Mouse (Mus musculus) brown adipose tissue, adult 24 weeks (tissue): ENCODE measurements around the gene Ostf1. TPM values are rescaled to one million over a fixed set of nuclear protein-coding genes. Genes with fewer than 3 reads are reported as not detected.

Experiments
- H3K27ac ChIP-seq: fragments of 200-500 bp; replicated peaks from 2 replicates; pipeline ENCODE4 v1.5.1; 2012; ENCODE audit warnings: low read depth, mild to moderate bottlenecking, low read length
- H3K4me1 ChIP-seq: fragments of 200-500 bp; 2 replicates; pipeline ENCODE4 v1.6.1; 2012; ENCODE audit warnings: low read length, mixed read lengths; ENCODE audit not compliant: control insufficient read depth, insufficient read depth, insufficient read length
- H3K4me3 ChIP-seq: fragments of 200-500 bp; 2 replicates; pipeline ENCODE4 v1.5.1; 2012; ENCODE audit warnings: low read depth, mild to moderate bottlenecking, low read length, moderate library complexity; ENCODE audit not compliant: insufficient read depth
- polyA plus RNA-seq: library from polyadenylated mRNA; stranded (reverse); fragments of >200 nt; gene quantifications from 2 replicates; pipeline ENCODE4 v1.2.4, GENCODE M21; 2012; ENCODE audit not compliant: missing spikeins, insufficient read depth, insufficient read length

Gene Ostf1
- polyA plus RNA-seq, 1 experiment = 92.4 TPM

DNA sequence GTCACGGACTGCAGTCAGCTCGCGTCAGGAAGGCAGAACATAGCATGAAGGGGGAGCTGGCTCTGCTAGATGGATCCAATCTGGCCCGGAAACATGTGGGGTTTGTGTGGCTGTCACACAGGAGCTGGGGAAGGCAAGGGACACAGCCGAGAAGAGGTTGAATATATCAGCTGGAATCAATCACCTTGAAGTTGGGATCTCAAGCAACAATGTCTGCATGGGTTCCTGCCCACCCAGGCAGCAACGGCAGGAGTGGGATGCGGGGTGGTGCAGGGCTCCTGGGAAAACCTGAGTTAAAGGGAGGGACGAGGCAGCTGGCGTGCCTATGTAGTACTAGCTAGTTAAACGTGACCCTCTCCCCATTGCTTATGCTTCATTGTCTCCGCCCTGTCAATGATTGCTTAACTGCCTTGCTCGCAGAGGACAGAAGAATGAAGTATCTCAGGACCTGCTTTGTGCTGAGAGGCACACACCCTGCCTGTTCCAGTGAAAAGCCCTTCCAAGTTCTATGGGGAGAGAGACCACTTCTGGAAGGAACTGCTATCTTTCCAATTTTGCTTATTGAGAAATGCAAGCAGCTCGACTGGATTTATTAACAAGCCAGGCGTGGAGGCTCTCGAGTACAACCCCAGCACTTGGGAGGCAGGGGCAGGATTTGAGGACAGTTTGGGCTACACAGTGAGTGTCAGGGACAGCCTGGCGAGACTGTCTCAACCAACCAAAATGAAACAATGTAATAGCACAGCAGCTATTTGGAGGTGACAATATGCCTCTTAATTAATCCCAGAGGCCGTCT lies 53.2 kb downstream of the Ostf1 start:
- Histone ChIP-seq H3K4me3 (peak overlapping the region; percentile 23), H3K27ac (no peak overlapping the region), H3K4me1 (0 out of 2 replicates have a peak, but pooled peaks cover 3% of the 10 kb centered on the region)

DNA sequence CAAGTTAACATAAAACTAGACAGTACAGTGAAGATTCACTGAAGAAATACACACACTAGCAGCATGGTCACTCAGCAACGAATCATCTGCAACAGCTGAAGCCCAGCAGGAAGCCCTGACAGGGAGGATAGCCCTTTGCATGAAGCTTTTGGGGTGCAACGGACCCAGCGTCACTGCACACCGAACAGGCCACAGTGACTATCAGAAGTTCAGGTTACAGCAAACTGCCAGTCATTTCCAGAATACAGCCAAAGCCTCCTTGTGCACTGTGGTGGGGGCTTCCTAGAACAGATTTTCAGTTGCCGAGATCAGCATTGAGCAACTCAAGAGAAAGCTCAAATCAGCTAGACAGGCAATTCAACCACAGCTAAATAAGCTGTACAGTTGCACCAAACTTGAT lies 54.3 kb downstream of the Ostf1 start:
- Histone ChIP-seq H3K4me3 (no peak overlapping the region), H3K4me1 (no peaks in the 10 kb centered on the region), H3K27ac (no peak overlapping the region)

- Histone ChIP-seq H3K27ac (no peak overlapping the region), H3K4me1 (no peaks in the 10 kb centered on the region)
Measured at GRCm38 (mm10) chr19:18575891-18576290, 55.7 kb downstream of the Ostf1 start.

GRCm38 (mm10) chr19:18573907-18574306 lies 57.7 kb downstream of the Ostf1 start:
- Histone ChIP-seq H3K4me1 (no peaks in the 10 kb centered on the region), H3K4me3 (no peak overlapping the region), H3K27ac (no peak overlapping the region)

More at GRCm38 (mm10) chr19:18575891-18576290, 55.7 kb downstream of the Ostf1 start:
- H3K4me3 ChIP-seq = no peak overlapping the region

GRCm38 (mm10) chr19:18573443-18573842 lies 58.2 kb downstream of the Ostf1 start:
- no peaks in the 10 kb centered on the region for H3K4me1 ChIP-seq
- no peak overlapping the region for H3K27ac ChIP-seq

GRCm38 (mm10) chr19:18569496-18569895 lies 62.1 kb downstream of the Ostf1 start:
- H3K4me1 ChIP-seq = no peaks in the 10 kb centered on the region
- no peak overlapping the region; the same call in 1 of the 2 replicates for H3K27ac ChIP-seq
- H3K4me3 ChIP-seq = no peak overlapping the region

More at GRCm38 (mm10) chr19:18573443-18573842, 58.2 kb downstream of the Ostf1 start:
- no peak overlapping the region for H3K4me3 ChIP-seq

GRCm38 (mm10) chr19:18568828-18569430 lies 62.7 kb downstream of the Ostf1 start:
- Histone ChIP-seq H3K4me1 (no peaks in the 10 kb centered on the region), H3K27ac (peak overlapping the region; percentile 59), H3K4me3 (no peak overlapping the region)

DNA sequence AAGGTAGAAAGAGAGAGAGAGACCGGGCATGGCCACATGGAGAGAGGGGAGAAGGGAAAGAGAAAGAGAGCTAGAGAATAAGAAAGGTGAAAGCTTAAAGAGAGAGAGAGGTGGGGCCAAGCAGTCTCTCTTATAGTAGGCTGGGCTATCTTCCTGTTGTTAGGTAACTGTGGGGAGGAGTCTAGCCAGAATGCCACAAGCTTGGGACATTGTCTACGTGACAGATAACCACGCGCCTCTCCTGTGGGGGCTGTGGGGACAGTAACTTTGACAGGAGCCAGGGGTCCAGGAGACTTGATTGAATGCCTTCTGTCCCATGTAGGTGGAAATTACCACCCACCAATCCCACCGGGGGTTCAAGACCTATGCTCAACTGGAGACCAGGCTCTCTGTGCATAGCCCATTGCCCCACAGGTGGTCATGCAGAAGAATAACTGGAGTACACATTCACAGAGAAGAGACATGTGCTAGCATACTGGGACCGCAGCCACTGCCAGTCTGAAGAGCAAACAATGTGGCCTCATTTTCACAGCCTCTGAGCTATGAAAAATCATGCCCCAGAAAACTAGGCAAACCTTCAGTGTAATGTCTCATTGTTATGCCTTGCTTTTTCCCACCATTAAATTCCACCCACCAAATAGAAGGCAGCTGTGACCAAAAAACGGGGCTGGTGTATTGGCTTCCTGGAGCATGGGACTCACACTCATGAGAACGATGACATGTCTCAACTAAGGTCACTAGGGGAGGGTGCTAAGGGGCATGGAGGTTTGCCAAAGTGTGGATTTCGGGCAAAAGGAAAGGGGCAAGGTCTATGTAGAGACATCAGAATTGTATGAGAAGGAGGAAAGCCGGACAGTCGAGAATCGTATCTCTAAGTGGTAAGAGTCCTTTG lies 63.4 kb downstream of the Ostf1 start:
- H3K27ac ChIP-seq = peak overlapping the region; percentile 79
- H3K4me1 ChIP-seq = no peaks in the 10 kb centered on the region
- no peak overlapping the region for H3K4me3 ChIP-seq

GRCm38 (mm10) chr19:18567501-18567900 lies 64.1 kb downstream of the Ostf1 start:
- H3K4me1 ChIP-seq = no peaks in the 10 kb centered on the region
- H3K4me3 ChIP-seq = no peak overlapping the region
- H3K27ac ChIP-seq = peak overlapping the region; percentile 79

GRCm38 (mm10) chr19:18557708-18558107 lies 73.9 kb downstream of the Ostf1 start:
- no peak overlapping the region for H3K27ac ChIP-seq
- no peak overlapping the region for H3K4me3 ChIP-seq
- H3K4me1 ChIP-seq = no peaks in the 10 kb centered on the region

DNA sequence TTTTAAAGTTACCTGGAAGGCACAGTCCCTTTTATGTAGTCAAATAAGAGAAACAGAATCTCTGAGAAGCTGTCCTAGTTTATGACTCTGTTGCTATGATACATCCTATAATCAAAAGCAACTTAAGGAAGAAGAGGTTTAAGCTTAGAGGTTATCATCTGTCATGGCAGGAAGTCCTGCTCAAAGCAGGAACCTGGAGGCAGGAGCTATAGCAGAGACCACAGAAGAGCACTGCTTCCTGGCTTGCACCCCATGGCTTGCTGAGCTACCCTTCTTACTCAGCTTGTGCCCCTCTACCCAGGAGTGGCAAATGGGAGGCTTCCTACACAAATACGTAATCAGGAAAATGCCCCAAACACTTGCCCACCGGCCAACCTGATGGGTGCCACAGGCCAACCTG lies 76.0 kb downstream of the Ostf1 start:
- no peak overlapping the region for H3K4me3 ChIP-seq
- no peaks in the 10 kb centered on the region for H3K4me1 ChIP-seq
- no peak overlapping the region for H3K27ac ChIP-seq

DNA sequence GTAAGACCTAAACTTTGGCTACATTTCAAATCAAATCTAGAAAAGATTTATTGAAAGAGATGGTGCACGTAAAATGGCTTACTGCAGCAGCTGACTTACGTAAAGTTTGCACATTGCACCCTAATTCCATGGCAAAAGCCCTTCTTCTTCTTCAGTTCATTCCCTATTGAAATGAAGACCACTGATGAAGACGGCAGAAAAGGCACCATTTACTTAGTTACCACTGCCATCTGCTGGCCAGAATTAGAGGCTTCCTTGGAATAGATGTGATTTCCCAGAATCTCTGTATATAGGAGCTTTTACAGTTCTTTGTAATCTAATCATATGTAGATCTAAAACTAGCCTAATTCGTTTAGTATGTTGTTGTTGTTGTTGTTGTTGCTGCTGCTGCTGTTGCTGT lies 83.0 kb downstream of the Ostf1 start:
- Histone ChIP-seq H3K27ac (no peak overlapping the region), H3K4me3 (no peak overlapping the region), H3K4me1 (no peaks in the 10 kb centered on the region)
